Mouse (Mus musculus) neural tube, embryonic 13.5 days (tissue): ENCODE measurements around the gene Dcbld2. TPM values are rescaled to one million over a fixed set of nuclear protein-coding genes. Genes with fewer than 3 reads are reported as not detected.

Experiments
- ATAC-seq: fragments of 200-750 bp; cut with Nextera tagmentation; 2 replicates; pipeline ENCODE4 v1.8.0; 2017; ENCODE audit warnings: low read depth, mild to moderate bottlenecking, moderate TSS enrichment, moderate library complexity
- H3K27ac ChIP-seq: fragments of 300-500 bp; sonication (generic); replicated peaks from 2 replicates; pipeline ENCODE4 v1.5.1; 2015; ENCODE audit warnings: moderate library complexity, mild to moderate bottlenecking, inconsistent platforms
- H3K27me3 ChIP-seq: fragments of 300-500 bp; sonication (generic); 2 replicates; pipeline ENCODE4 v1.6.1; 2015; ENCODE audit warnings: mild to moderate bottlenecking, inconsistent platforms
- H3K36me3 ChIP-seq: fragments of 300-500 bp; sonication (generic); 2 replicates; pipeline ENCODE4 v1.6.1; 2015; ENCODE audit warnings: mild to moderate bottlenecking, inconsistent platforms
- H3K4me1 ChIP-seq: fragments of 300-500 bp; sonication (generic); replicated peaks from 2 replicates; pipeline ENCODE4 v1.6.1; 2015; ENCODE audit warnings: inconsistent platforms
- H3K4me2 ChIP-seq: fragments of 300-500 bp; sonication (generic); 2 replicates; pipeline ENCODE4 v1.6.1; 2015; ENCODE audit warnings: inconsistent platforms, mild to moderate bottlenecking, moderate library complexity
- H3K4me3 ChIP-seq: fragments of 300-500 bp; sonication (generic); 2 replicates; pipeline ENCODE4 v1.5.1; 2015; ENCODE audit warnings: mild to moderate bottlenecking, inconsistent platforms
- H3K9ac ChIP-seq: fragments of 300-500 bp; sonication (generic); 2 replicates; pipeline ENCODE4 v1.6.1; 2015; ENCODE audit warnings: moderate library complexity, mild to moderate bottlenecking, inconsistent platforms
- H3K9me3 ChIP-seq: fragments of 300-500 bp; sonication (generic); 2 replicates; pipeline ENCODE4 v1.6.1; 2016; ENCODE audit warnings: inconsistent platforms
- WGBS: fragments of 180-500 bp; shearing (Covaris S2); methylation state at CpG from one replicate; pipeline ENCODE4 v1.1.7; 2015; 5-methylcytosine and 5-hydroxymethylcytosine counted together
- polyA plus RNA-seq: library from polyadenylated mRNA; unstranded; fragments of >200 nt; fragmentation: Nextera tagmentation; extraction: Ambion mirVana; gene quantifications from 2 replicates; pipeline ENCODE4 v1.2.1, GENCODE M21; 2015

Dcbld2 gene
- polyA plus RNA-seq, 1 experiment from 2014 or later: 5.9 TPM

DNA sequence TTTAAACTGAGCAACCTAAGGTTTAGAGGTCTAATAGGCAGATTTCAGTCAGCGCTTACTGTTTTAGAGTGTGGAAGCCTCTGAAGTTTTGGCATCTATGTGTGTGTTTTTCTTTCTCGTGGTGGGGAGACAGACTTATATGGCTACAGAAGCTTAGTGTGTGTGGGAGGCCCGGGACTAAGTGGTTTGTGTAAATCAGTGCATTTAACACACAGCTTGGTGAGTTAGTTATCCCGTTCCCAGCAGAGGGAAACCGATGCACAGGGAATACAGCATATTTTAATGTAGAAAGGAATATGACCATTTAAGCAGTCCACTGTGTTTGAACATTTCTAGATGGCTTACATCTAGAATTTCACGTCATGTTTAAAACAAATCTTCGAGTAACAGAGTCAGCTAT is 1.6 kb downstream of the Dcbld2 start:
- H3K27me3 ChIP-seq: no peaks in the 10 kb centered on the region
- no peak for ATAC-seq
- H3K4me2 ChIP-seq: peak overlapping the region; percentile 80
- no peaks in the 10 kb centered on the region for H3K9me3 ChIP-seq
- H3K4me1 ChIP-seq: peaks cover 54% of the 10 kb centered on the region
- peak overlapping the region; percentile 93 for H3K9ac ChIP-seq
- no peaks in the 10 kb centered on the region for H3K36me3 ChIP-seq
- peak overlapping the region; percentile 98 for H3K4me3 ChIP-seq
- 36% methylated on average over 7 of the region's 7 CpGs for WGBS
- no peak overlapping the region for H3K27ac ChIP-seq

DNA sequence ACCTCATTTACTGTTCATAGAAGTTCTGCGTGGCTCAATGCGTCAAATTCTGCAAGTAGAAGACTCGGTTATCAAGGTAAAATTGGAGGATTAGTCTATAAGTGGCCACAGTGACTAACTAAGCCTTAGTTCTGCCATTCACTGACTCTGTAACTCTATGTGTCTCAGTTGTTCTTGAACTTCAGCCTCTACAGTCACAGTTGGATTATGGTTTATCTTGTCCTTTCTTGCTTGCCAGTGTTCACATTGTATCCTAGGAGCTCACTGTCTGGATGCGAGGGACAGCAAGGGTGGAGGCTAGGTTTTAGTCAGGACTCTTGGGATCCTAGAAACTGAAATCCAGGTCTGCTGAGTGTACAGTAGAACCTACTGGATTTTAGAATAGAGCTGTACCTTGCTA is 6.6 kb downstream of the Dcbld2 start:
- no peak overlapping the region for H3K4me3 ChIP-seq
- H3K9ac ChIP-seq: no peak overlapping the region
- H3K9me3 ChIP-seq: no peaks in the 10 kb centered on the region
- no peak overlapping the region for H3K27ac ChIP-seq
- no peaks in the 10 kb centered on the region for H3K36me3 ChIP-seq
- peaks cover 28% of the 10 kb centered on the region for H3K4me1 ChIP-seq
- no peak for ATAC-seq
- no peak overlapping the region for H3K4me2 ChIP-seq
- 98% methylated on average over 4 of the region's 4 CpGs for WGBS
- no peaks in the 10 kb centered on the region for H3K27me3 ChIP-seq

GRCm38 (mm10) chr16:58415500-58415899 is 7.3 kb downstream of the Dcbld2 start:
- no peaks in the 10 kb centered on the region for H3K27me3 ChIP-seq
- no peak overlapping the region for H3K4me2 ChIP-seq
- peaks cover 24% of the 10 kb centered on the region for H3K4me1 ChIP-seq
- H3K27ac ChIP-seq: no peak overlapping the region
- H3K9ac ChIP-seq: no peak overlapping the region
- 91% methylated on average over 2 of the region's 2 CpGs for WGBS
- ATAC-seq: no peak
- H3K9me3 ChIP-seq: no peaks in the 10 kb centered on the region
- H3K36me3 ChIP-seq: no peaks in the 10 kb centered on the region
- H3K4me3 ChIP-seq: no peak overlapping the region

DNA sequence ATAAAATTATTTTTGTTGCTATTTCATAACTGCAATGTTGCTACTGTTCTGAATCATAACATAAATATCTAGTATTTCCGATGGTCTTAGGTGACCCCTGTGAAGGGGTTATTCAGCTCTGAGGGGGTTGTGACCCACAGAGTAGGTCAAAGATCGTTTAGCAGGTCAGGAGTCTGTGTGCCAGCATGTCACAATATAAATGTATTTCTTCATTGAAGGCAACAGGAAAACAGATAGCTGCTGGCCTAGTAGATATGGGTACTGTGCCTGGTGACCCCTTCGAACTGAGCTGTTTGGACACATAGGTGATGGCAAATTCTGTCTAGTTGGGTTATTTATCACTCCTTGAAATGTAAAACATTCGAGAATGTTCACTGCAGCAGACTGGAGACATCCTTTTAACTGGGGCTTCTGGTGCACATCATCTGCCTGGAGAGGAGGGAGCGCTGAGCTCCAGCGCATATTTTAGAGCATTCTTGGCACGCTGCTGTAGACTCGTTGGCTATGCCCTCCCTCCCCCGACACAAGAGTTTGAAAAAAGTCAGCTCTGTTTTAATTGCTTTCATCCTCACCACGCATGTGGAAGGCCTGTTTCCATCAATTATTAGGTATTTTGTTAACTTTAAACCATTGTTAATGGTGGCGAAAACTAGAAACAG is 13.6 kb downstream of the Dcbld2 start:
- Histone ChIP-seq H3K9ac (no peak overlapping the region), H3K9me3 (no peaks in the 10 kb centered on the region), H3K4me3 (no peak overlapping the region), H3K36me3 (no peaks in the 10 kb centered on the region), H3K4me1 (peaks cover 11% of the 10 kb centered on the region; the same call in 1 of the 2 replicates), H3K27me3 (no peaks in the 10 kb centered on the region), H3K4me2 (no peak overlapping the region), H3K27ac (no peak overlapping the region)
- 55% methylated on average over 11 of the region's 11 CpGs for WGBS
- no peak; the same call in 1 of the 2 replicates for ATAC-seq

DNA sequence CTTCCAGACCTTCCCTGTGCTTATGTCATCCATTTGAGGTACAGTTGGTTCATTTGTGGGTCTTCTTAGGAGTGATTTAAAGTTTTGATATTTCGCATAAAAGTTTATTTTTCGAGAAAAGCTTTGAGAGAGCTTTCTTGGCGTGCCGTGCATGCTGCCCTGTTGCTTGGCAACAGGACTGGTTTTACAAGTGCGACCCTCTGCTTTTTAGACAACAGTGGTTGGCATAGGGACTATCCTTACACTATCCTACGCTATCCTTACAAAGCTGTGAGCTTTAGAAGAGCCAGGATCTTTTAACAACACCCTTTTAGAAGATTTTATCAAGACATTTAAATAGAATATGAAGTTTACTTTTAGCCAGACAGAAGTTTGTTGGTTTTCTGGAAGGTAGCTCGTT is 22.0 kb downstream of the Dcbld2 start:
- no peak for ATAC-seq
- WGBS: 88% methylated on average over 7 of the region's 7 CpGs
- Histone ChIP-seq H3K27ac (no peak overlapping the region), H3K4me1 (no peaks in the 10 kb centered on the region), H3K36me3 (peaks cover 14% of the 10 kb centered on the region), H3K4me2 (no peak overlapping the region), H3K27me3 (no peaks in the 10 kb centered on the region), H3K9ac (no peak overlapping the region), H3K9me3 (no peaks in the 10 kb centered on the region), H3K4me3 (no peak overlapping the region)

DNA sequence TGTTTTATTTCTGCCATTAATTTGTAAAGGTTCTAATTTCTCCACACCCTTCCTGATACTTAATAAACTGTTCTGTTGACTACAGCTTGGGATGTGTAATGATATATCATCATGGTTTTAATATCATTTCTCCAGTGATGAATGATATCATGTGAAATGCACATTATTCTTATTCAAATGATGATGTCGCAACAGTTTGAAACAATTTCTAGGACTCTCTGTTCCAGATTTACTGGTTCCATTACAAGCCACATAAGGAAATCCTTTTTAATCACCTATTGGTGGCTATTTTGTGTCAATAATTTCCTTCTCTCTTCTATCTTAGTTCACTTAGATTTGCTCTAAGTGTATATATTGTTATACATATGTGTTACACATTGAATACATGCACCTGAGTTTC is 24.1 kb downstream of the Dcbld2 start:
- no peak overlapping the region for H3K9ac ChIP-seq
- H3K4me2 ChIP-seq: no peak overlapping the region
- H3K4me3 ChIP-seq: no peak overlapping the region
- H3K27ac ChIP-seq: no peak overlapping the region
- no peak for ATAC-seq
- H3K27me3 ChIP-seq: no peaks in the 10 kb centered on the region
- no peaks in the 10 kb centered on the region for H3K4me1 ChIP-seq
- 98% methylated on average over 1 of the region's 1 CpGs for WGBS
- H3K9me3 ChIP-seq: no peaks in the 10 kb centered on the region
- H3K36me3 ChIP-seq: peaks cover 23% of the 10 kb centered on the region

- H3K4me1 ChIP-seq: no peaks in the 10 kb centered on the region
- no peak overlapping the region for H3K9ac ChIP-seq
- no peaks in the 10 kb centered on the region for H3K9me3 ChIP-seq
- ATAC-seq: no peak
- no peak overlapping the region for H3K27ac ChIP-seq
- 0 out of 2 replicates have a peak, but pooled peaks cover 12% of the 10 kb centered on the region for H3K36me3 ChIP-seq
- WGBS: 71% methylated on average over 6 of the region's 6 CpGs
- no peak overlapping the region for H3K4me3 ChIP-seq
- H3K4me2 ChIP-seq: no peak overlapping the region
- H3K27me3 ChIP-seq: no peaks in the 10 kb centered on the region
Measured at GRCm38 (mm10) chr16:58444735-58445134, 36.5 kb downstream of the Dcbld2 start.

DNA sequence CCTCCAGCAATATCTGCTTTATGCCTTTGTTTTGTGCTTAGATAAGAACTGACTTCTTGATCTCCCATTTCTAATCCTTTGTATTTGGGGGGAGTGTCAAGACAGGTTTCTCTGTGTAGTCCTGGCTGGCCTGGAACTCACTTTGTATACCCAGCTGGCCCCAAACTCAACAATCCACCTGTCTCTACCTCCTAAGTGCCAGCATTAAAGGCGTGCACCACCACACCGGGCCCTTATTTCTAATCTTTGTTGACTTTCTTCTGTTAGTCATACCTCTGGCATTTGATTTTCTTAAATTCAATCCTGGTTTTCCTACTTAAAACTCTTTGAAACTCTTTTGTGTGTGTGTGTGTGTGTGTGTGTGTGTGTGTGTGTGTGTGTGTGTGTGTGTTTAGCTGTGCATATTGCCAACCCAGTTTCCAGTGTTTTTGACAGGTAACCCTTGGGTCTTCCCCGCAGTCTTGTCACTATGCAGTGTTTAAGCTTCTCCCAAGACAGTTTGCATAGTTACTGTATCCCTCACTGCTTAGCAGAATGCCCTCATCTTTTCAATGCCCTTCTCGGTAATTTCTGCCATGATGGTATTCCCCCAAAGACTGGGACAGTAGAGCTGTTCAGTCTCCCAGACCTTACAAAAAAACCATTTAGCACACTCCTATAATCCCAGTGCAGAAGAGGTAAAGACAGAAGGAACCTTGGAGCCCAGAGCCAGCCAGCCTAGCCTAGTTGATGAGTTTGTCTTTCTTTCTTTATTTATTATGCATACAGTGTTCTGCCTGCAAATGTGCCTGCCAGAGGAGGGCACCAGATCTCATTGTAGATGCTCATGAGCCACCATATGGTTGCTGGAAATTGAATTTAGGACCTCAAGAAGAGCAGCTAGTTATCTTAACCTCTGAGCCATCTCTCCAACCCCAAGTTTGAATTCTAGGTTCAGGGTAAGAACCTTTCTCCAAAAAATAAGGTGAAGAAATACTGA is 38.3 kb downstream of the Dcbld2 start:
- no peaks in the 10 kb centered on the region for H3K9me3 ChIP-seq
- no peak overlapping the region for H3K4me2 ChIP-seq
- H3K4me3 ChIP-seq: no peak overlapping the region
- H3K9ac ChIP-seq: no peak overlapping the region
- no peaks in the 10 kb centered on the region for H3K4me1 ChIP-seq
- no peak for ATAC-seq
- no peaks in the 10 kb centered on the region for H3K27me3 ChIP-seq
- H3K27ac ChIP-seq: no peak overlapping the region
- 95% methylated on average over 4 of the region's 4 CpGs for WGBS
- H3K36me3 ChIP-seq: peaks cover 23% of the 10 kb centered on the region

DNA sequence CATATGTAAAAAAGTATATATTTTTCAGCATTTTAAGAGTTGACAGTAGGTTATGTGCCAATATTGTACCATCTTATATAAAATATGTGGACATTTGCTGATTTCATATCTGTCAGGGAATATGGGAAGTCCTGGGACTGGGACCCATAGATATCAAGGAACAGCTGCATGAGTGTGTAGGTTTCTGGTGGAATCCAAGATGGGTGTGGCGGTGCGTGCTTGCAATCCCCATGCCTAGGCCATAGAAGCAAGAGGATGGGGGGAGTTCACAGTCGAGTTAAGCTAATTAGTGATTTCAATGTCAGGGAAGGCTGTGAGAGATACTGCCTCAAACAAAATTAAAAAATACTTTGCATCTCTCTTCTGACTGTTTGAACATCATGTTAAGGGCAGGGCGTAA is 40.8 kb downstream of the Dcbld2 start:
- no peak overlapping the region for H3K4me3 ChIP-seq
- H3K9ac ChIP-seq: no peak overlapping the region
- ATAC-seq: no peak
- 95% methylated on average over 4 of the region's 4 CpGs for WGBS
- H3K36me3 ChIP-seq: peaks cover 20% of the 10 kb centered on the region
- H3K27me3 ChIP-seq: no peaks in the 10 kb centered on the region
- H3K27ac ChIP-seq: no peak overlapping the region
- H3K4me2 ChIP-seq: no peak overlapping the region
- H3K4me1 ChIP-seq: no peaks in the 10 kb centered on the region
- H3K9me3 ChIP-seq: no peaks in the 10 kb centered on the region

DNA sequence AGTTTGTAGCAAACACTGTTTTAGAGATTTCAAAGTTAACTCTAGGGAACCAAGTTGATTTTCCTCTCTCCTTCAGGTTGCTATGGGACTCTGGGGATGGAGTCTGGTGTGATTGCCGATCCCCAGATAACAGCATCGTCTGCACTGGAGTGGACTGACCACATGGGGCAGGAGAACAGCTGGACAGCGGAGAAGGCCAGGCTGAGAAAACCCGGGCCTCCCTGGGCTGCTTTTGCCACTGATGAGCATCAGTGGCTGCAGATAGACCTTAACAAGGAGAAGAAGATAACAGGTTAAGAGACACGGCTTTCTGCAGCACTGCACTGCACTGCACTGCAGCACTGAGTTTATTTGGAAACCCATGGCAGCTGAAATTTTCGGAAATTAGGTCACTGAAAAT is 42.4 kb downstream of the Dcbld2 start:
- Histone ChIP-seq H3K36me3 (peaks cover 23% of the 10 kb centered on the region), H3K4me2 (no peak overlapping the region), H3K9me3 (no peaks in the 10 kb centered on the region), H3K27me3 (no peaks in the 10 kb centered on the region), H3K9ac (no peak overlapping the region), H3K4me3 (no peak overlapping the region), H3K4me1 (no peaks in the 10 kb centered on the region), H3K27ac (no peak overlapping the region)
- ATAC-seq: no peak
- 75% methylated on average over 6 of the region's 6 CpGs for WGBS

DNA sequence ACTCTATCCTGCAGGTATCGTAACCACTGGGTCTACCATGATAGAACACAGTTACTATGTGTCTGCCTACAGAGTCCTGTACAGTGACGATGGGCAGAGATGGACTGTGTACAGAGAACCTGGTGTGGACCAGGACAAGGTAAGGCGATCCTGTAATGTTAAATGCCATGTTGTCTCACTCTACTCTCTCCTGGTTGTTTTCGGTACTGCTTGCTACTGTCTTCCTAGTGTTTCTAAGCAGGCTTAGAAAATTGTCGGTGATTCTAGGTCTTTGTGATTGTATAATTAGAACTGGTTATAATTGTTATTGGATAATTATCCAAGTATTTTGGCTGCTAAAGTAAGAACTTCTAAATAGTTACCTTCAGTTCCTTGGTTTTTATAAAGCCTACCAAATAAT is 43.4 kb downstream of the Dcbld2 start:
- Histone ChIP-seq H3K27me3 (no peaks in the 10 kb centered on the region), H3K36me3 (peaks cover 30% of the 10 kb centered on the region), H3K9ac (no peak overlapping the region), H3K27ac (no peak overlapping the region), H3K4me1 (no peaks in the 10 kb centered on the region), H3K4me2 (no peak overlapping the region), H3K9me3 (no peaks in the 10 kb centered on the region), H3K4me3 (no peak overlapping the region)
- no peak for ATAC-seq
- WGBS: 96% methylated on average over 5 of the region's 5 CpGs

GRCm38 (mm10) chr16:58453138-58453537 is 44.9 kb downstream of the Dcbld2 start:
- Histone ChIP-seq H3K27ac (0 out of 2 replicates have a peak overlapping the region, but pooled peaks have one; percentile 5), H3K27me3 (no peaks in the 10 kb centered on the region), H3K36me3 (peaks cover 43% of the 10 kb centered on the region), H3K4me2 (no peak overlapping the region), H3K9me3 (no peaks in the 10 kb centered on the region), H3K4me1 (no peaks in the 10 kb centered on the region), H3K4me3 (no peak overlapping the region), H3K9ac (no peak overlapping the region)
- 80% methylated on average over 3 of the region's 3 CpGs for WGBS
- no peak for ATAC-seq
